ENCODE assay signal across 27 mouse cellular contexts in genomic region chr7:64003904-64004303, GRCm38 (mm10).
A peak's percentile ranks its signal among the peaks of the same experiment; 100 is the strongest.
DNase-seq lines count a peak whose midpoint lies in the region; ATAC-seq lines count a peak whose summit lies in the region.
"Had no signal": no experiment of that assay in that cellular context is flagged by ENCODE, and none has a peak within 500 bp of the region (broad histone marks: within the 10 kb centered on the region; RNA-seq: fewer than 3 reads in every experiment).

No protein-coding gene starts in this region.

- peak; percentile 40 for DNase-seq in CD4-positive, CD25-positive, alpha-beta regulatory T cell, adult 2 months (ENCODE audit: low read depth, low spot score)
- DNase-seq in spleen, postnatal 36 days (ENCODE audit: low spot score in 2 of 2) = peak; percentile 84 to 86
- no peak for DNase-seq in spleen, postnatal 14 days (ENCODE audit: low spot score in 2 of 2)
- peak; percentile 72 for DNase-seq in thymus, postnatal 0 days (ENCODE audit: low spot score)
- no peak for DNase-seq in cerebellum, postnatal 36 days
- DNase-seq in limb, embryonic 10.5 days (ENCODE audit: low spot score) = no peak
- DNase-seq in left cerebral cortex, adult 11 months (ENCODE audit: low spot score) = no peak
- DNase-seq: adrenal gland, adult 2 months; adrenal gland, postnatal 36 days; cerebellum, adult 8-10 months; cerebellum, postnatal 25 days; gastrocnemius, postnatal 36 days; heart, adult 2 months; kidney, adult 18-20 months; kidney, postnatal 25 days; lung, embryonic 14.5 days; lung, postnatal 14 days; right cerebral cortex, adult 18-20 months had no signal

- 92% methylated on average over 5 of the region's 5 CpGs for WGBS in limb, embryonic 10.5 days

- no peaks in the 10 kb centered on the region for H3K9me3 ChIP-seq in limb, embryonic 10.5 days (replicated peaks)
- H3K9me3 ChIP-seq: forebrain, embryonic 13.5 days; heart, embryonic 12.5 days; kidney, embryonic 15.5 days; limb, embryonic 12.5 days; liver, embryonic 15.5 days; midbrain, embryonic 15.5 days had no signal

- H3K4me1 ChIP-seq in limb, embryonic 10.5 days = no peaks in the 10 kb centered on the region
- H3K4me1 ChIP-seq: forebrain, embryonic 13.5 days; kidney, embryonic 15.5 days; limb, embryonic 12.5 days; midbrain, embryonic 15.5 days had no signal

- H3K36me3 ChIP-seq in limb, embryonic 10.5 days = no peaks in the 10 kb centered on the region
- H3K36me3 ChIP-seq: heart, embryonic 12.5 days; kidney, embryonic 15.5 days; limb, embryonic 12.5 days; liver, embryonic 15.5 days; midbrain, embryonic 15.5 days had no signal

- H3K27ac ChIP-seq in limb, embryonic 10.5 days = no peak overlapping the region
- H3K27ac ChIP-seq: forebrain, embryonic 13.5 days; heart, adult 2 months; hindbrain, embryonic 14.5 days; kidney, embryonic 15.5 days; limb, embryonic 12.5 days; midbrain, embryonic 15.5 days had no signal

- ATAC-seq in CD4-positive, CD25-positive, alpha-beta regulatory T cell, adult 4 months = no peak
- ATAC-seq: activated CD4-positive, CD25-positive, alpha-beta regulatory T cell, adult 4 months; forebrain, embryonic 13.5 days; midbrain, embryonic 15.5 days had no signal

- H3K4me3 ChIP-seq in limb, embryonic 10.5 days = no peak overlapping the region
- H3K4me3 ChIP-seq: forebrain, embryonic 13.5 days; heart, adult 2 months; heart, embryonic 12.5 days; kidney, embryonic 15.5 days; limb, embryonic 12.5 days; liver, embryonic 15.5 days; midbrain, embryonic 15.5 days had no signal

- no peaks in the 10 kb centered on the region for H3K27me3 ChIP-seq in limb, embryonic 10.5 days (ENCODE audit: low read depth, poor library complexity, severe bottlenecking)
- H3K27me3 ChIP-seq: forebrain, embryonic 13.5 days; heart, embryonic 12.5 days; kidney, embryonic 15.5 days; limb, embryonic 12.5 days; liver, embryonic 15.5 days; midbrain, embryonic 15.5 days had no signal

Comparison
In these comparisons a context has a peak if more than half of its experiments do, and no peak if none do; other contexts are left out.
1. DNase-seq: peak in CD4-positive, CD25-positive, alpha-beta regulatory T cell, adult 2 months (single experiment), spleen, postnatal 36 days (2 of 2) and thymus, postnatal 0 days (single experiment); none in spleen, postnatal 14 days (0 of 2), cerebellum, postnatal 36 days (0 of 2), limb, embryonic 10.5 days (single experiment) and left cerebral cortex, adult 11 months (single experiment).